Mouse (Mus musculus): ENCODE results near the gene Dnm2.

- TF ChIP-seq CTCF (conservative IDR thresholded peaks at IDR 0.05; ENCODE audit: low read length) = no peak
- no peak for TF ChIP-seq NANOG (IDR thresholded peaks at IDR 0.05; ENCODE audit: borderline replicate concordance, low read length)
These were observed 88.8 kb downstream of the Dnm2 start for GRCm38 (mm10) chr9:21513466-21513865.

Measured in E14TG2a.4 (cell line).